Mouse (Mus musculus) layer of hippocampus, adult 8-10 months (tissue): Measurements from ENCODE around the gene App. TPM values are rescaled to one million over a fixed set of nuclear protein-coding genes. Genes with fewer than 3 reads are reported as not detected.

Experiments used
- DNase-seq, 2 experiments: peaks; one replicate each; pipeline ENCODE4 v3.0.0; 2022; ENCODE audit warnings: low spot score in 2 of 2
- total RNA-seq, 4 experiments: library from RNA; stranded (reverse); gene quantifications; 2 replicates each; pipeline ENCODE4 v1.2.4; 2022

App gene
- 1,000 to 10,000 TPM; 1,204 to 1,249 (median 1,228) TPM for total RNA-seq

- peak; percentile 79 to 88 for DNase-seq
These were observed at the start of gene App for GRCm38 (mm10) chr16:85173373-85174081. TSS of gene App (minus strand) at chr16:85173766.

DNA sequence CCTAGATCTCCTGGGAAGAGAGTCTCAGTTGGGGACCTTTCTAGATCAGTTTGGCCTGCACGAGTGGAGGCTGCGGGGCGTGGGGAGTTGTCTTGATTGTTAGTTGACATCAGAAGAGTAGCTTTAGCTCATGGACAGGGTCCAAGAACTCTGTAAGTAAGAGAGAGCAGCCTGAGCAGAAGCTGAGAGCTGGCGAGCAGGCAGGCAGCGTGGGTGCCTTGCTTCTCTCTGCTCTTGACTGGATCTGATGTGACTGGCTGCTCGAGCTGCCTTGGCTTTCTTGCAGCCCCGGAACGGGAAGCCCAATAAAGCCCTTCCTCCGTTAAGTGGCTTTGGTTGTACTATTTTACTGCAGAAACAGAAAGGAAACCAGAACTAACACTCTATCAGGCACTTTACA lies 42.3 kb upstream of the App start:
- DNase-seq: peak; percentile 17 to 28

GRCm38 (mm10) chr16:85215173-85215572 lies 41.6 kb upstream of the App start:
- DNase-seq: no peak

GRCm38 (mm10) chr16:85195622-85196021 lies 22.1 kb upstream of the App start:
- DNase-seq: no peak

GRCm38 (mm10) chr16:85195167-85195566 lies 21.6 kb upstream of the App start:
- DNase-seq: no peak

DNA sequence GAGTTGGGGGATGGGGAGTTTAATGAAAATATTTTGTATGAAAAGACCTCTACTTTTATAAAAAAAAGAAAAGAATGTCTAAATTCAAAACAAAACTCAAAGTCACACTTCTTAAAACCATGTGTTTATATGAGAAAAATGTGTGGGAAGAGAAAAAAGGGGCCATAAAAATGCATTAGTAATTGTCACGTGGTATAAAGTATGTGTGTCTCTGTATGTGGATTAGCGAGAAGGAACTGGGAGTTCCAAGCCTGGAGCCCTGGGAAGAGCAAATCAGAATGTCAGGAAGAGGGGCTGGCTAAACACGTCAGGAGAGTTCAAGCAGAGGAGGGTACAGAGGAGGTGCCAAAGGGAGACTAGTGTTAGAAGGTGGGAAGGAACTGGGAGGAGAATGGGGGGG lies 7.9 kb upstream of the App start:
- DNase-seq: no peak

- no peak for DNase-seq
These were observed 7.1 kb upstream of the App start for GRCm38 (mm10) chr16:85180710-85181109.

DNA sequence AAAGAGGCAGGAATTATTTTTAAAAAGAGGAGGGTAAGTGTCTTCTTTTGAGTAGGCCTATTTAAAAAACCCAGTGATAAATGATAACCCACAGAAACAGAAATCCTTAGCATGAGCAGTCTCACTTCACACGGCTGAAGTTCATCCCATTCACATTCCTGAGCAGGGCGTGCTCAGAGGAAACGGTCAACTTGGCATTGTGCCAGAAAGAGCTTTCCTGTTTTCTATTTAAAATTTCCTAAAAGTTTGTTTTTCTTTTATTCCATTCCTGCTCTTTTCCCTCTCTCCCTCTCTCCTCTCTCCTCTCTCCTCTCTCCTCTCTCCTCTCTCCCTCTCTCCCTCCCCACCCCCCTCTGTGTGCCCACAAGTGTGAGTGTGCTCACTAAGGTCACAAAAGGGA lies 3.1 kb upstream of the App start:
- no peak for DNase-seq

GRCm38 (mm10) chr16:85172571-85173372 lies 794 bp downstream of the App start:
- peak; percentile 39 to 45 for DNase-seq

DNA sequence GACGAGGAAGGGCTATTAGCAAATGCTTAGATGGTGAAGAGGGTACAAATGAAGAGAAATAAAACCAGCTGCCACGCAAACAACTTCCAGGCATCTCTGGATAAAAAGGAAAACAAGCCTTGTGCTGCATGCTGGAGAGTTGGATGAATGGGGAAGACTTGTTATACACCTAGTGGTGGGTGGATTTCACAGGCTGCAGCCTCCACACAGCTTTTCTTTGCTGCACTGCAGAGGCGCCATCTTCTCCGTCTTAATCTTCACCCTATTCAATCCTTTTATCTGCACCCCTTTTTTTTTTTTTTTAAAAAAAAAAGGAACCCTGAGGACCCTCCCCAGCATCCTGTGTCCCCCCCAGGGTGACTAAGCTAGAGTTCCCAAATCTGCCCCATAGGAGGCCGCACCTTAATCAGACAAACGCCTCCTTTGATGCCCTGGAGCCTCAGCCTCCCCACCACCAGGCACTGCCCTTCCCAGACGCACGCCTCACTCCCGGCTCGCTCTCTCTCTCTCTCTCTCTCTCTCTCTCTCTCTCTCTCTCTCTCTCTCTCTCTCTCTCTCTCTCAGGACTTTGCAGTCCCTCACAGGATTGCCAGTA lies 1.5 kb downstream of the App start:
- peak; percentile 51 to 57 for DNase-seq

GRCm38 (mm10) chr16:85170826-85171510 lies 2.6 kb downstream of the App start:
- no peak for DNase-seq

GRCm38 (mm10) chr16:85168821-85169220 lies 4.7 kb downstream of the App start:
- no peak for DNase-seq

- DNase-seq: no peak
These were observed 7.4 kb downstream of the App start for GRCm38 (mm10) chr16:85166205-85166604.

DNA sequence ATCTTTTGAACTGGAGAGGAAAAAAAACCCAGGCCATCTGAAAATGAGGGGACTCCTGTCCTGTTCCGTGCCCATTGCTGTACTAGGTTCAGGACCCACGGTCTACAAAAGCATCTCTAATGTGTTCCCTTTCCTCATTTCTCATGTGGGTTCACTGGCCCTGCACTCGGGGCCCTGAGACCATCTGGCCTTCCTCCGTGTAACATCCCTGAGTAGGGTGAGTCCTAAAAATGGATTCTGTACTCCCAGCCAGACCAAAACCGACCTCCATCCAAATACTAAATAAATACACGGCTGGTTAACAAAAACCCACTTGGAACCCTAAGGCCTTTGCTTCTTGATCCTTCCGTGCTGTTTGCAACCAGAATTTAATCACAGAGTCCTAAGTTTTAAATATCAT lies 7.9 kb downstream of the App start:
- DNase-seq: no peak

GRCm38 (mm10) chr16:85165177-85165576 lies 8.4 kb downstream of the App start:
- DNase-seq: no peak

DNA sequence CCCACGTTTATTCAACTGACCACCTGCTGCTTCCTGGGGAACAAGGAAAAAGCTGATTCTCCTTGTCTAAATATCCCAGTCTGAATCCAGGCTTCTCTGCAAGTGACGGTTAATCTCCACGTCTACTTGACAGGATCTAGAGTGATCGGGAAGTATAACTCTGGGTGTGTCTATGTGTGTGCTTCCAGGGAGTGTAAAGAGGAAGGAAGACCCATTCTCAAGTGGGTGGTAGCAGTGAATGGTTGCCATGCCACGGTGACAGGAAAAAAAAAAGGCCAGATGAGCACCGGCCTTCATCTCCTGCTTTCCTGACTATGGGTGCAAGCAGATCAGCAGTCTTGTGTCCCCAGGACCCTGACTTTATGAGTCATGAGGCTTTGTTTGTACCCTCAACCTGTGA lies 10.8 kb downstream of the App start:
- no peak for DNase-seq

- no peak for DNase-seq
These were observed 13.4 kb downstream of the App start for GRCm38 (mm10) chr16:85160140-85160539.

- no peak for DNase-seq
These were observed 15.6 kb downstream of the App start for GRCm38 (mm10) chr16:85157796-85158546.

DNA sequence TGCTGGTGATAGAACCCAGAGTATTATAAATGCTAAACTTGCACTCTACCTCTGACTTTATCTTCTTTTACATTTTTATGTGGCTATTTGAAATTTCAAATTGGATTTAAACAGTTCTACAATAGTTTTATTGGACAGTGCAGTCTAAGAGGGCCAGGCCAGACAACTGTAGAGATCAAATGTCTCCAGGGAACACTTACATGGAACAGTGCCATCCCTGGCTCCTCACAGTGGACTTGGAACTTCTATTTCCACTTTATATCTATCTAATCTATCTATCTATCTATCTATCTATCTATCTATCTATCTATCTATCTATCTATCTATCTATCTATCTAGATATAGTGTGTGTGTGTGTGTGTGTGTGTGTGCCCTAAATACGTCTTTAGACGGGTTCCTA lies 16.4 kb downstream of the App start:
- DNase-seq: no peak

GRCm38 (mm10) chr16:85155836-85156235 lies 17.7 kb downstream of the App start:
- DNase-seq: no peak

DNA sequence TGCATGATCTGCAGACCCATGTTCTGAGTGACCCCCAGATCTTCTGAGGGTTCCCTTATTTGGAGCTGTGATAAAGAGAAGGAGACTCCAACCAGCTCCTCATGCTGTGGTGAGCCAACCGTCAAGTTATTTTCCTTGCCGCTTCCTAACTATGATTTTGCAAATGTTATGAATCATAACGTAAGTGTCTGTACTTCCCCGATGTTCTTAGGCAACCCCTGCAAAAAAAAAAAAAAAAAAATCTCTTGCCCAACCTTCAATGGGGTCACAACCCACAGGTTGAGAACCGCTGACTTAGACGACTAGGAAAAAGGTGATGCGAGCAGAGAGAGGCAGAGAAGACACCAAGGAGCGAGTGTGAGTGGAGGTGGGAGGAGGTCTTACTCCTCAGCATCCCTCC lies 21.1 kb downstream of the App start:
- DNase-seq: no peak
